ENCODE assay signal across 14 mouse cellular contexts in the genomic region with DNA sequence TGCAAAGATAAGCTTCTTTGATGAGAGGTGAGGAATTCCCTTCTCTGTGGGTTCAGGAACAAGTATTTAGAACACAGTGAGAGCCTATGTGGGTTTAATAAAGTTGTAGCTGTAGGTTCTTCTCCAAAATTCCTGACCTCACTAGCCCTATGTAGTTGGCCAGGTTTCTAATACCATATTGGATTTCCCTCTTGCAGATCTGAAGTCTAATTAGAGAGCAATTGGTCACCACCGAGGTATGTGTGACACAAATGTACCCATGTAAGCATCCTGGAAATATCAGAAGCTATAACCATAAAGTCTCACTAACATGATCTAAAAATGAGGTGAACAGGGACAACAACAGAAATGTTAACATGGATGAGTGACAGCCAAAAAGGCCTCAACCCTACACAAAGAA.
"Had no signal": no experiment of that assay in that cellular context is flagged by ENCODE, and none has a peak within 500 bp of the region (broad histone marks: within the 10 kb centered on the region; RNA-seq: fewer than 3 reads in every experiment).

No protein-coding gene starts in this region.

- H3K4me3 ChIP-seq: midbrain, embryonic 10.5 days; midbrain, embryonic 12.5 days; neural tube, embryonic 12.5 days had no signal

- H3K9ac ChIP-seq: lung, embryonic 14.5 days; midbrain, embryonic 12.5 days; neural tube, embryonic 12.5 days had no signal

- H3K27ac ChIP-seq: midbrain, embryonic 10.5 days; midbrain, embryonic 12.5 days; neural tube, embryonic 12.5 days had no signal

- H3K4me1 ChIP-seq: neural tube, embryonic 12.5 days had no signal

- ATAC-seq: midbrain, embryonic 16.5 days had no signal

- H3K36me3 ChIP-seq: midbrain, embryonic 10.5 days; midbrain, embryonic 12.5 days; neural tube, embryonic 12.5 days had no signal

- H3K27me3 ChIP-seq: midbrain, embryonic 12.5 days; neural tube, embryonic 12.5 days had no signal

- H3K4me2 ChIP-seq: lung, embryonic 14.5 days; midbrain, embryonic 12.5 days; neural tube, embryonic 12.5 days had no signal

- H3K9me3 ChIP-seq: midbrain, embryonic 10.5 days; midbrain, embryonic 12.5 days; neural tube, embryonic 12.5 days had no signal

- DNase-seq: lung, adult 18-20 months; lung, embryonic 14.5 days; lung, postnatal 10 days; lung, postnatal 4 days; midbrain, embryonic 14.5 days; right cerebral cortex, postnatal 14 days; spleen, adult 18-20 months; thymus, adult 18-20 months; thymus, postnatal 14 days; thymus, postnatal 36 days had no signal
